Mouse (Mus musculus) cerebellum, postnatal 10 days (tissue): Measurements from ENCODE around the gene Gm4969.
"Not testable (repeated sequence)": the region's sequence is repeated elsewhere in the genome, so short reads cannot be mapped to it uniquely, and the experiment has no call there.

ENCODE experiments used
- DNase-seq, 2 experiments: peaks; one replicate each; pipeline ENCODE4 v3.0.0; 2021; ENCODE audit warnings: mixed read lengths in 2 of 2

Gene Gm4969

DNA sequence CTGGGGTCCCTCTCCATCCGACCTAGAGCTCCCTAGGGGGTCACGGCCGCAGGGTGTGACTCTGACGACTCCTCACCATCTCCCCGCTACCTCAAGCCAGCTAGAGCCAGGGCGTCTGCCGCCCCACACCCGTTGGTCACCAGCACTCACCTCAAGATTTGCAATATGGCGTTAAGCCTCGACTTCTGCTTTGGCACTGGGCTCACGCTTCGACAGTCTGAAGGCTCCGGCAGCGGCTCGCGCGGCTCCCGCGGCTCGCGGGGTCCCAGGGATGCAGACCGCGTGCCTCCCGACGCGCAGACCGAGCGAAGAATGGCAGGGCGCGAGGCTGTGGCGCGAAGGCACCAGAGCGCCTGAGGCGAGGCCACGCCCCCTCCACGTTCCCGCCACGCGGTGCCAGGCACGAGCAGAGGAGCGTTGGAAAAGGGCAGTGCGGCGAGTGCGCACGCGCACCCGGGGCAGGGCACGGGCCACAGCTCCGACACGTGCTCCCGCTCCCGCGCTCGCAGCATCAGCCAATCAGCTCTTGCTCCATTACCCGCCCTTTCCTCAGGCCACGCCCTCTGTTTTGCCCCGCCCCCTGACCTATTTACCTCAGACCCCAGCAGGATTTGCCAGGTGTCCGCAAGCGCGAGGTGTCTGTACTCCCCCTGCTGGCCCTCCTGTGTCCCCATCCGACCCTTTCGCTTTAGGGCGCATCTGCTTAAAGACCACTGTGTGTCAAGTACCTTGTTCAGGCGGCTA lies at the start of gene Gm4969:
Gene Gm4969 (minus strand): TSS at position 341 of the 744 bp plus-strand sequence.
- peak; percentile 87 to 88 for DNase-seq

DNA sequence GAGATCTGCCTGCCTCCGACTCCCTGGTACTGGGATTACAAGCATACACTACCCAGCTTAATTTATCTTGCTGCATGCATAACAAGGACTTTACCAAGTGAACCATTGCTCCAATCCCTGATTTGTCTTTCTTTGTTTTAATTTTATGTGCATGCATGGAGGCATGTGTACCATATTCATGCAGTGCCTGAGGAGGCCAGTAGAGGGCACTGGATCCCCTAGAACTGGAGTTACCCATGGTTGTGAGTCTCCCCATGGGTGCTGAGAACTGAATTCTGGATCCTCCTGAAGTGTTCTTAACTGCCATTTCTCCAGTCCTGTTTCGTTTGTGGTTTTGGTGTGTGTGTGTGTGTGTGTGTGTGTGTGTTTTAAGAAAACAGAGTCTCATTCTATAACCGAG lies 48.8 kb upstream of the Gm4969 start:
- DNase-seq = no peak

DNA sequence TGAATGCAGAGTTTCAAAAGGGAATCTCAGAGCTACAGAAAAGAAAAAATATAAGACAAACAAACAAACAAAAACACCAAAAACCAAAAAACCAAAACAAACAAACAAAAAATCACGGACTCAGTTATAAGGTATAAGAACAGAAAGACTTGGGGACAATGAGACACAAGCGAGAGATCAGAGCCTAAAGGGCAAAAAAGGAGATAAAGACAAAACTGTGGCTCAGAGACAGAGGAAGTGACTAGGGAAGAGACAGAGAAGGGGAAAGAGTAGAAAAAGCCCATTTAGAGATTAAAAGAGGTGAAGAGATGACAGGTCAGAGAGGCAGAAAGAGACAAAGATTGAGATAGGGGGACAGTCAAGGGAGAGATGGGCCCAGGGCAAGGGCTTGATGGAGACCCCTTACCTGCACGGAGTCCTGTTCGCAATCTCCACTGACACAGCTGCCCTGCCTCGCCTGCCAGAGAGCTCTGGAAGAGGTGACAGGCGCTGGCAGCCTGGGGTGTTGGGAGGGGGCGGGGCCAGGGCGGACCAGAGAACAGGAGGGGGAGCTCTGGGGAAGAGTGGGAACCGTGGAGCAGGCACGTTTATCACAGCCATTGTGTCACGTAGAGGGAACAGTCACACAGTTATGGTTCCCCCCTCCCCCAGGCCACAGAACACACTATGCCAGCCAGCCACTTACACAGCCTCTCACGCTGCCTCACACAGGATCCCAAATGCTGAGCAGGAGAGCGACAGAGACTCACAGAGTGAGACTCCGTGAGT lies 47.7 kb upstream of the Gm4969 start, which contains the start of gene Gipr:
Gene Gipr (minus strand): TSS at position 472 of the 768 bp plus-strand sequence.
- peak; percentile 56 to 67 for DNase-seq

DNA sequence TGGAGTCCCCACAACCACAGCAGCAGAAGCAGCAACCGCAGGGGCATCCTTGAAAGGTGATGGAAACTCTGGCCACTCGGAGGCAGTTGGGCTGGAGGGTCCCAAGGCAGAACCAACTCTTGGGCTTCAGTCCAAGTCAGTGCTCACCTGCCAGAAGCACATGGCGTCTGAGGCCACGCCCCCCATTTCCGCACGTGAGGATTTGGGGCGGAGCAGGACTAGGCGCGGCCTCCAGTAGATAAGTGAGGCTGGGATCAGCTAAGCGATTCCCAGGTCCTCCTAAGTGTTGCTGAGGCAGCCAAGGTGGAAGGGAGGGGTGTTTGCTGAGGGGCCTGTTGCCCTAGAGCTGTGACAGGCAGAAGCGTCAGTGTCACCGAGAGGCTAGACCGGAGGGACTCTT lies 46.8 kb upstream of the Gm4969 start:
- peak in 1 of 2 experiments; percentile 27 for DNase-seq

DNA sequence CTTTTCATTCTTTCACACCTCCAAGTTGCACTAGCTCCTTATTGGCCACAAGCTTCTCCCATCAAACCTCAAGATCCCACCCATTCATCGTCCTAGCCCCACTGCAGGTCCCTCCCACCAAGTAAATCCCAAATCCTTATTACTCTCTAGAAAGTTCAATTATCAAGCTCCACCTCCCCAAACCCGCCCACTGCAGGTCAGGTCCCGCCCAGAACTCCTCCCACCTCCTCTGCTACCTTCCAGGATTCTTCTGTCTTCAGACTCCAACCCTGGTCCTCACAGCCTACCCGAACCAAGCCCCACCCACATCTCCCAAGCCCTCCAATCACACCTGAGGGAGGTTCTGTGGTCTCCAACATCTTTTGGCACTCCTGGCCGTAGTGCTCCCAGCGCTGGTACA lies 46.0 kb upstream of the Gm4969 start:
- DNase-seq = peak in 1 of 2 experiments; percentile 31

DNA sequence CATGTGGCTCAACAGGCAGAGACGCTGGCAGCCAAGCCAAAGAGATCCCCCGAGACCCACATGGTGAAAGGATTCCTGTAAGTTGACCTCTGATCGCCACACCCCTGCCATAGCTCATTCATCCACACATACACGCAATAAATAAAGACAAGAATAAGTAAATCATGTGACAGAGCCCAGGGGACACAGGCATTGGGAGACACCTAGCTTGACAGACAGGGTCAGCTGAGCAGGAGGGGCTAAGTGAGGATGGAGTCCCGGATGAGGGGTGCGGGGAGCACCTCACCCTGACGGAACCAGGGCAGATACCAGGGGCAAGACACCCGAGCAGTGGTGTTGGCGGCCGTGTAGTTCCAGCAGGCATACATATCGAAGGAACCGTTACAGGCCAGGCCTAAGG lies 45.6 kb upstream of the Gm4969 start:
- no peak for DNase-seq

DNA sequence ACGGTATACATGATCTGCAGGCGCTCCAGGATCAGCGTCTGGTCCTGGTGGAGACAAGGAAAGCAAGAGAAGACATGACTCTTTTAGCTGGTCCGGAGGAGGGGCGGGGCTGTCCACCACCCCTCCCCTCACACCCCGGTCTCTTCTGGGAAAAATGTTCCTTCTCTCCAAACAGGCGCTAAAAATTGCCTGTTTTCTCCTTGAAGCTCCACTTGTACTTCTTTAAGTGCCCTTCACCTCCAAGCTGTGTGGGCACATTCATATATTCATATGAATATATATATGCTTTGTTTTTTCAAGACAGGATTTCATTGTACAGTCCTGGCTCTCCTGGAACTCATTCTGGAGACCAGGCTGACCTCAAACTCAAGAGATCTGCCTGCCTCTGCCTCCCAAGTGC lies 44.8 kb upstream of the Gm4969 start:
- no peak for DNase-seq

DNA sequence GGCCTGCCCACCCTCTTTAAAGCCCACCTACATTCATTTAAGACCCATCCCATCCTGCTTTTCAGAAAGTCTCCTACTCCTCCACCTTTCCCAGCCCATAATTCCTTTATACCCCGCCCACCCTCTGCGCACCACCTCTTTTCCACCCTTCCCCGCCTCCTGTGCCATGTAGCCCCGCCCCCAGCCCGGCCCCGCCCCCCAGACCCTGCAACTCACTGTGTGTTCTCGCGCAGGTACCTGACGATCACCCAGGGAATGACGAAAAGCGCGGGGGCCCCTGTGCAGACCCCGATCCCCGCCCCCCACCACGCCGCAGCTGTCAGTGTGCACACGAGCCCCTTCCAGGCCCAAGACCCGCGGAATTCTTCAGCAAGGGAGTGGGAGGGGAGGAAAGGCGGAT lies 41.9 kb upstream of the Gm4969 start:
- DNase-seq = peak; percentile 58

DNA sequence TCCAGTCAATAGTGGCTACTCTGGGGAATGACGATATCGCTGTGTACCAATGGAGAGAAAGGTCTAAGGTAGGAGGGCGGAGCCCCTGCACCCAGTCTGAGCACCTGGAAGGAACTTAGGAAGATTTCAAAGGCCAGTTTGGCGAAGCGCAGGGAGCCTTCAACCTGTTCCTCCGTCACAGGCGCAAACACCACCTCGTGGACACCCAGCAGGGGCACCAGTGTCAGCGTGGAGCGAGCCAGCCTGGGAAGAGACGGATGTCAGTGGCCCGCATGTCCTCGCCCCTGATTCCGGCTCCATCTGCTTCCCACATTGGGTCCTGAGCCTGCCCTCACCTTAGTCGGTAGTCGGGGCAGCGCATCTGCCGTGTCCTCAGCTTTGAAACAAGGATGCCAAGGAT lies 41.2 kb upstream of the Gm4969 start:
- no peak for DNase-seq

DNA sequence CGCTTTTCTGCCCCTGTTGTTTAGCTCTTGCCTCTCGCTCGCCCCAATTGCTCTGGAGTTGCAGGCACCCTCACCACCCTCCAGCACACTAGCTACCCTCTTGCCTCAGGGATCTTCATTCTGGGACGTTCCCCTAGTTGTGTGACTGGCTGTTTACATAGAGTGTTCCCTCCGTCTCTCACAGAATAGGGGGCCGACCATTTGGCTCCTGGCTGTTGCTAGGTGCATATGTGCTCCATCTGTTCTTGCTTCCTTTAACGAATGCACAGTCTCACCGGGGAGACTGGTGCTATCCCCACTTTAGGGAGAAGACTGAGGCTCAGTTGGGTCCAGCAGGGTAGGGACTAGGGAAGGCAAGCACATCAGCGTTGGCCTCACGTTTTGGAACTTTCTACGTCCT lies 40.4 kb upstream of the Gm4969 start:
- no peak for DNase-seq

DNA sequence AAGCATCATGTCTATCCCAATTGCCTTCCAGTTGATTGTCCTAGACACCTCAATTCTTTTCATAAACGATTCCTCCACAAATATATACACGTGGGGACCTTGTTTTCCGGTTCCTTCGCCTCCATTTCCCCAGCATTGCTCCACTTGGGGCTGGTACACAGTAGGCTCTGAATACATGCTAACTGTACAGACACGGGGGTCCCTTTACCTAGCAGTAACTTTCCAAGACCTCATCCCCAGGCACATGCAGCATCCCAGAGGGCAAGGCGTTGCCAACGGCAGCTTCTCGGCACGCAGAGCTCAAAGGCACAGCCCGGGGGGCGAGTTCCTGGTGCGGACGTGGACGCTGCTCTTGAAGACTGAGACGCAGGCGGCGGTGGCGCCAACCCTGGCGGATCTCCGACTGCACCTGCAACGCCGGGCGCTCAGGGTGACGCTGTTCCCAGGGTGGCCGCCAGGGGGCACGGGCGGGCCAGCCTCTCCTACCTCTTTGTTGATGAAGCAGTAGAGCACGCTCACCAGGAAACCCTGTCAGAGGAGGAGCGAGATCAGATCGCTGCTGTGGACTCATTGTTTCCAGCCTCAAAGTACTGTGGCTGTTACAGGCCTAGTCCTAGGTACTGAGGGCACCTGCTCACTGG lies 39.1 kb upstream of the Gm4969 start:
- DNase-seq = peak; percentile 97 to 98

DNA sequence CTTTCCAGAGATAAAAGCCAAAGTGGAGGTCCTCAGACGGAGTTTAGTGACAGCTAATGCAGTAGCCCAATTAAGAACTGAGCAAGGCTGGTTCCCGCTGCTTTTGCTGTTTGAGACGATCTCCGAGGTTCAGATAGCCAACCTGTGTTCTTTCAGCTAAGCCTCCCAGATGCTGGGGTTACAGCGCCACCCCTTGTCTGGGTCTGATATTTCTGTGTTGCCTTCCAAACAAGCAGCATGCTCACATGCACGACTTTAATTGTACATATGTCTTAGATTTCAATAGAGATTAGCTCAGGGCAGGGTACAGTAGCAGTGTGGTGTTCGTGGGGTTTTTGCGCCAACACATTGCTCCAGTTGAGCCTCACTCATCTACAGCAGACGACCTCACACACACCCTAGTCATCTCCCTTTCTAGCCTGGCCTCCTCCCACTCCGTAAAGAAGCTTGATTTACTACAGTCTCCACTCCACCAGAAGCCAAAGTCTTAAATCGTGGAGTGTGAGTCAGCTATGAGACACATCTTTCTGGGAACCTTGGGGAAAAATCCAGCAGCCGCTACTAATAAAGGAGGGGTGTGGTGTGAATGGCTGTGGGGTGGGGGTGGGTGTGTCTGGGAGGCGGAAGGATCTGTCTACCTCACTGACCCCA lies 37.8 kb upstream of the Gm4969 start:
- DNase-seq = peak in 1 of 2 experiments; percentile 53

DNA sequence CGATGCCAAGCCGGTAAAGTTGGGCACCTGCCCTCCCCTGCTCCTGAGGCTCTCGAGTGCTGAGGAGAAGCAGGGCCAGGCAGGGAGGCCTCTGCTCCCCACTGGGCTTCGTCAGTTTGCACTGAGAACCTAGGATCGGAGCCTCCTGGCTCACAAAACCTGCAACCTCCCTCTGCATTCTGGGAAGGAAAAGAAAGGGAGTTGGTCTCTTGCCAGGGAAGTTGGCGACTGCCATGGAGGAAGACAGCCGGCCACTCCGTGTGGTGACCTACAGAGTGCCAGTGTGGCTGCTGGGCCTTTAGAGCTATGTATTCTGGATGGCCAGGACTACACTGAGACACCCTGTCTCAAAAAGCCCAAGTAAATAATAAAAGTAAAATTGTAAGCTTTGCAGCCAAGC lies 36.6 kb upstream of the Gm4969 start:
- peak; percentile 72 to 77 for DNase-seq

DNA sequence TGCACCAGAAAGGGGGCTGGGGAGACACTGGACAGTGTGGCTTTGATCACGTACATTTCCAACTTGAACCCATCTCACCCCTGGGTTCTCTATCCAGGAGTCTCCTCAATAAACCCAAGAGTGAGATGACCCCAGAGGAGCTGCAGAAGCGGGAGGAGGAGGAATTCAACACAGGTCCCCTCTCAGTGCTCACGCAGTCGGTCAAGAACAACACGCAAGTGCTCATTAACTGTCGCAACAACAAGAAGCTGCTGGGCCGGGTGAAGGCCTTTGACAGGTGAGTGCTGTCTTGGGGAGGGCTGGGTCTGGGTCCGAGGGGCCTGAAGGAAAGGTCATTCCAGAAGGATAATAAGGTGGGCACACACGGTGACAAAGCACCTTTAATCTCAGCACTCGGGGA lies 33.0 kb upstream of the Gm4969 start:
- DNase-seq = not testable (repeated sequence)

DNA sequence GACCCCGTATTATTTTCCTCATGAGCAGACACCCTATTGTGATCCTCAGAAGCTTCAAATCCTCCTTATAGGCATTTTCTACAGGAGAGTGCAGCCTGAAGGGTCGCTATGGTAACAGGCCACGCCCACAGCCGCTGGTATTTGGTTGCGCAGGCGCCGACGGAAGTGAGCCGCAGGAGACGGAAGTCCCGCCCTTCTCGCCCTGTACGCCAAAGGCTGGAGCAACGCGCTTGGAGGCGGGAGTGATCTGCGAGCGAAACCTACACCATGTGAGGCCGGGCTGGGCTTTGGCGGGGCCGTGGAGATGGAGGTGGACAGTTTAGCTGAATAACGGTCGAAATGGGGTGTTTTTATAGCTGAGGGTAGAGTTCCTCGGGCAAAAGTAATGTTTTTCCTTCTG lies 31.5 kb upstream of the Gm4969 start, which contains the start of gene Snrpd2:
Gene Snrpd2 (plus strand): TSS at position 97 of the 400 bp plus-strand sequence.
- peak; percentile 100 for DNase-seq

DNA sequence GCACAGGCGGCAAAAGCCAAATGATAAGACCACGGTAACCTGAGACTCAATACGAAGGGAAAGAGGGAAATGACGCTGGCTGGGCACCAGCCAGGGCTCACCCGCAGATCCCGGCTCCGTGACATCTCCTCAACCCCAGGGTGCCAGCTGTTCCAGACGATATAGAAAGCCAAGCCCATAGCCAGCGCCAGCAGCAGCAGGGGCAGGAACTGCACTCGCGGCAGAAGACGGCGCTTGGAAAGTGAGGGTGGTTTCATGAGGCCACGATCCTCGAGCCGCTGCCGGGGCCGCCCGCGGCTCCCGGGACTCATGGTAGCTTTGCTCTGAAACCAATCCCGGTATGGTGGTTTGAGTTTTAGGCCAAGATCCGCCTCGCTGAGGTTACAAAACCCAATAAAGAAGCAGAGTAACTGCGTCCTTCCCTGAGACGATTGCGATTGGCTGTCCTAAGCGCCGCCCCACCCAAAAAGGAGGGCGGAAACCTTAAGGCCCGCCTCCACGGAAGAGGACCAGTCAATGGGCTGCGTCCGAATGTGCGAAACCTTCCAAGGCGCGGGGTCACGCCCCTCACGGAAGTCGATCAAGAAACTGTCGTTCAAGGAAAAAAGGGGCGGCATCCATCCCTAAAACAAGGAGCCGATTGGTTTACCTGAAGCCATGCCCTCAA lies 30.8 kb upstream of the Gm4969 start, which contains the start of gene Qpctl:
Gene Qpctl (minus strand): TSS at position 417 of the 667 bp plus-strand sequence.
- DNase-seq = peak; percentile 97 to 99

DNA sequence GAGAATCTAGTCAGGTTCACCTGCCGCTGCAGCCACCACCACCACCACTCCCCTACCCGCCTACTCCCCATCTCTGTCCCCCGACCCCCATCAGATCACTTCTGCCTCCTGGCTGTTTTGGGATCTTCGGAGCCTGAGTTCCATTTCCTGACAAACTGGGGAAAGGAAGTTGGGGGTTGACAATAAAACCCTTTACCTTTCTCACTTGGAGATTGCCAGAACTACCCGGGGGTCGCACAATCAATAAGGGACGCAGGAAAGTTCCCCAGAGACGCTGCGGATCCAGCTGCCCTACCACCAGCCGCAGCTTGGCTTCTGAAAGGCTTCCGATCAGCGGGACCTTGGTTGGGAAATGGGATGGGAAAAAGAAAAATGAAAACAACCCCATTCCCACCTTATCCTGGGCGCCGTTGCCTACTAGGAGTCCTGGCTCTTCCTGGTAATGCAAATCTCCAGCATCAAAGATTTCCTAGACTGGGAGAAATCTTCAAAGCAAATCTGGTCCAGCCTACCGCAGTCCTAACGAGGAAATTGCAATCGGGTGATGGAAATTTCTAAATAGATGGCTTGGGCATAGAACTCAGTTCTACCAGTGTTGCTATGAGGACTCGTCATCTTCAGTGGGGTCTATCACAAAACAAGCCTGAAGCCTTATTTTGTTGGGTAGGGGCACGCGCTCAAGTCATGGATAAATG lies 30.2 kb upstream of the Gm4969 start:
- DNase-seq = no peak

DNA sequence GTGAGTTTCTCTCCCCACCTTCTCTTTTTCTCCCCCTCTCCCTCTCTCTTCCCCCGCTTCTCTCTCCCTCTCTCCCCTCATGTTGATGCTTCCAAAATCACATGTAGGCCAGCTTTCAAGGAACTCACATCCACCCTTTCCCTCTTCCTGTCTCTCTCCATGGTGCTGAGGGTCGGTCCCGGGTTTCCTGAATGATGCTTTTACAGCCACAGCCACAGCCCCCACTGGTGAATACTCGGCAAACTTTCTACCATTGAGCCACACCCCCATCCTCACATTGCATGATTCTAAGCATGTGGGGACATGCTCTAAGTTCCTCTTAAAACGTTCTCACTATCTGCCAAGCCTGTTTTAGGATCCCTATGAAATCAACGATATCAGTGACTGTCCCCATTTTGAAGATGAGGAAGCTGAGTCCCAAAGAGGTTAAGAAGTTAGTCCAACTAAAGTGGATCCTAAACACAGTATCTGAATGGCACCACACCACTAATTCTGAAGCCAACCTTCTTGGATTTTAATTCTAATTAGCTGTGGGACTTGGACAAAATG lies 29.4 kb upstream of the Gm4969 start:
- DNase-seq = no peak

DNA sequence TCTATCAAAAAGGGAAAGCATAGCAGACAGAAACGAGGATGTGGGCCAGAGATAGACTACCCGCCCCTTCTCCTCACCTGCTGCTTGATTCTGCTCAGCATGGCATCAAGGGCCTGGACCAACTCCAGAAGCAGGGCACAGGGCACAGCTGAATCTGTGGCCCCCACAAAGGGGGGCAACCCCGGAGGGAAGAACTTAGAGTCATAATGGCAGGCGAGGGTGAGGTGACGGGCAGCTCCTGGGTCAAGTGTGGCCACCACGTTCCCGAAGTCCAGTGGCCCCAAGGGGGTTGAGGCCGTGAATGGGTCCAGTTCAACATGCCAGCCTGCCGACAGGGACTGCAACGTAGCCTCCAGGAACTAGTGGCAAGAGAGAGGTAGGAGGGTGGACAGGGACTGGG lies 28.6 kb upstream of the Gm4969 start:
- DNase-seq = no peak

DNA sequence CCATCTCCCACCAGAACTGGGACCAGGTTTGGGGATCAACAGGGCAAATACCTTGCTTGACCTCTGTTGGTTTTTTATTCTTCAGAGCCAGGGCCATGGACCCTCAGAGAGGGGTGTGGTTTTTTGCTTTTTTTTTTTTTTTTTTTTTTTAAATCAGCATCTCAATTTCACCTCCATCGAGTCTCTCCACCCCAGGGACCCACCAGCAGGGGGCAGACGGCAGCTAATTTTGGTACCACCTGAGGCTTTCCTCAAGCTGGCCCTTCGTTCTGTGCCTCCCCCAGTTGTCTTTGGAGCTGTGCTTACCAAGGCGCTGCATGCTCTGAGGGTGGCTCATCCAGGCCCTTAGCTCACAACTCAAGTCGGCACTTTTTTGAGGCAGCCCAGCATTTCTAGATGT lies 19.2 kb upstream of the Gm4969 start:
- DNase-seq = peak; percentile 71 to 74

DNA sequence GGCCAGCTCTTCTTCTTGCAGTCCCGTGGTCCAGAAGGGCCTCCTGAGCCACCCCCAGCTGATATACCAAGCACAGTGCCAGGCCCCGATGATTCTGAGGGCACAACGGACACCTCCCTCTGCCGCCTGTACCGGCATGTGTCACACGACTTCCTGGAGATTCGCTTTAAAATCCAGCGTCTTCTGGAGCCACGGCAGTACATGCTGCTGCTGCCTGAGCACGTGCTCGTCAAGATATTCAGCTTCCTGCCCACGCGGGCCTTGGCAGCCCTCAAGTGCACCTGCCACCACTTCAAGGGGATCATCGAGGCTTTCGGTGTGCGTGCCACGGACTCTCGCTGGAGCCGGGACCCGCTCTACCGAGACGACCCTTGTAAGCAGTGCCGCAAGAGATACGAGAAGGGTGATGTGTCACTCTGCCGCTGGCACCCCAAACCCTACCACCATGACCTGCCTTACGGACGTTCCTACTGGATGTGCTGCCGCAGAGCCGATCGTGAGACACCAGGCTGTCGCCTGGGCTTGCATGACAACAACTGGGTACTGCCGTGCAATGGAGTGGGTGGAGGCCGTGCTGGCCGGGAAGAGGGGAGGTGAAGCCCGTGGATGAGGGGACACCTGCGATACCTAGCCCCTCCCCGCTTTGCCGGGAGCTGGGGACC lies 18.6 kb upstream of the Gm4969 start:
- no peak for DNase-seq
